Mouse (Mus musculus) lung, adult 2 months (tissue): ENCODE data around the gene Hrk.

Experiments used
- CTCF ChIP-seq: fragments of 200-500 bp; IDR thresholded peaks from 2 replicates; pipeline ENCODE4 v1.5.1; 2011; ENCODE audit warnings: mild to moderate bottlenecking, low read length, control low read depth; ENCODE audit not compliant: insufficient read depth
- POLR2A ChIP-seq: fragments of 200-500 bp; IDR thresholded peaks from 2 replicates; pipeline ENCODE4 v1.6.1; 2011; ENCODE audit warnings: low read depth, mild to moderate bottlenecking, control low read depth, low read length, borderline replicate concordance; ENCODE audit errors: extremely low read depth

DNA sequence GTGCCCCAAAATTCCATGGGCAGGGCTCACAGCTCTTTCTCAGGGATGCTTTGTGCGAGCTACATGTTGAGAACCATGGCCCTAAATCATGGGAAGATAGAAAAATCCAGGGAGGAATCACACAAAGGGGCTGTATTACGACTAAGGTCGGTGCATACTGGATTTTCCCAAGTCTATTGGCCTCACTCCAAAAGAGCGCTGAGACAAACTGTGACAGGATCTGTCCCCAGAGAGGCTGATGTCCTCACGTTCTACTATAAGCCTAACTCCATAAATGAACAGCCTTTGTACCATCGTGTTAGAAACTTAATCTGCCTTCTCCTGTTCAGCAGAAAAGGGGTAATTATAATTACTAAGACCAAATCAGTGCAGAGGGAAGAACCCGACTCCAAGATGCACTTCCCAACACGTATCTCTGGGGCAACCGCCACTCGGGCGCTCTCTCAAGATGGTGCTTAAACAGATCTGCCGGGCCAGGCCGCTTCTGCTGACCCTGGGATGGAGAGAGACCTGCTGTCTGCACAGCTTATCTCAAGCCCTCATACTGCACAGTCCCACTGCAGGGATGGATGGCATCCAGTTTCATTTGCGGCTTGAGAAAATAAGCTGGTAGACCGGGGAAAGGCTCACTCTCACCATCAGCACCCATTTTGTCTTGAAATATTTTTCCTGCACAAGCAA, 18.3 kb upstream of the Hrk start:
- no peak for TF ChIP-seq CTCF
- no peak for TF ChIP-seq POLR2A
